Mouse (Mus musculus) left cerebral cortex, postnatal 4 days (tissue): ENCODE results near the gene Tbx6. TPM values are rescaled to one million over a fixed set of nuclear protein-coding genes. Genes with fewer than 3 reads are reported as not detected.
"Not testable (repeated sequence)": the region's sequence is repeated elsewhere in the genome, so short reads cannot be mapped to it uniquely, and the experiment has no call there.

Experiments
- DNase-seq: peaks from one replicate; pipeline ENCODE4 v3.0.0-alpha.2; 2022
- intact Hi-C: fragments of 180-260 bp; cut with DNase I; formaldehyde crosslinking; loops from one replicate; pipeline ENCODE4 v1.15.1; 2025
- total RNA-seq, 2 experiments: library from RNA; stranded (reverse); gene quantifications; 2 replicates each; pipeline ENCODE4 v1.2.3; 2021

Tbx6 gene
- total RNA-seq, 2 experiments from 2014 or later = 0.40 to 0.58 TPM

- intact Hi-C loops = no loop called here
- DNase-seq = no peak
Measured at GRCm38 (mm10) chr7:126766201-126766600, 15.1 kb upstream of the Tbx6 start, which contains the start of gene Gdpd3. Gdpd3 (plus strand) TSS chr7:126766334.

GRCm38 (mm10) chr7:126767001-126767400 is 14.3 kb upstream of the Tbx6 start:
- intact Hi-C loops = no loop called here
- no peak for DNase-seq

- no peak for DNase-seq
- intact Hi-C loops = no loop called here
Measured at GRCm38 (mm10) chr7:126770784-126771183, 10.5 kb upstream of the Tbx6 start.

DNA sequence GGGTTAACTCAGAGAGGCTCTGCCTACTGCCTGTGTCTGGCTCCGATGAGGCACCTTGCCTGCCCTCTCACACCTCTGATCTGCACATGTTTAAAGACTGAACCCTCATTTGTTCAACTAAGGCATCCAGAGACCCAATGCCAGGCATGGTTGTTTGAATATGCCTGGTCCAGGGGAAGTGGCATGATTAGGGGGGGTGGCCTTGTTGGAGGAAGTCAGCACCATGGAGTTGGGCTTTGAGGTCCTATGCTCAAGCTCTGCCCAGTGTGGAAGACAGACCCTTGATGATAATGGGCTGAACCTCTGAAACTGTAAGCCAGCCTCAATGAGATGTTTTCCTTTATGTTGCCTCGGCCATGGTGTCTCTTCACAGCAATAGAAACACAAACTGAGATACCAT is 7.9 kb upstream of the Tbx6 start:
- intact Hi-C loops = no loop called here
- no peak for DNase-seq

GRCm38 (mm10) chr7:126774463-126774862 is 6.8 kb upstream of the Tbx6 start:
- DNase-seq = no peak
- intact Hi-C loops = no loop called here

GRCm38 (mm10) chr7:126775185-126775977 is 5.9 kb upstream of the Tbx6 start:
- intact Hi-C loops = no loop called here
- DNase-seq = no peak

- intact Hi-C loops = no loop called here
- DNase-seq = no peak
Measured at GRCm38 (mm10) chr7:126775978-126776234, 5.4 kb upstream of the Tbx6 start.

GRCm38 (mm10) chr7:126776598-126777057 is 4.7 kb upstream of the Tbx6 start, which contains the start of gene Ypel3:
Ypel3 (plus strand) TSS chr7:126776955.
- intact Hi-C loops = no loop called here
- DNase-seq = peak; percentile 96

GRCm38 (mm10) chr7:126777476-126777875 is 3.8 kb upstream of the Tbx6 start:
- DNase-seq = peak; percentile 31
- intact Hi-C loops = no loop called here

DNA sequence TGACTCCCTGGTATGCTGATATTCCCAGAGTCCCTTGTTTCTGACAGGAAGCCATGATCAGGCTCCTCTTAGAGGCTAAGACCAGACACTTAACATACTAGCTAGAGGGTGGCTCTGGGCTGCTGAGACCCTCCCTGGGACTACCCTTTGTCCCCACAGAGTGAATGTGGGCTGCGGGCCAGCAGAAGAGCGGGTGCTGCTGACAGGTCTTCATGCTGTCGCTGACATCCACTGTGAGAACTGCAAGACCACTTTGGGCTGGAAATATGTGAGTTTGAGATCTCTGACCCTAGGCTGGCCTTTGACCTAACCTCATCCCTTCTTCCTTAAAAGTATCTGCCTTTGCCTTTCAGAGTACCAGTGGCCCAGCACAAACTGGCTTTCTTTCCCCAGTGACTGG is 3.1 kb upstream of the Tbx6 start:
- intact Hi-C loops = no loop called here
- no peak for DNase-seq

- DNase-seq = not testable (repeated sequence)
Measured at GRCm38 (mm10) chr7:126779101-126779500, 2.2 kb upstream of the Tbx6 start.

GRCm38 (mm10) chr7:126779983-126780970 is 1.0 kb upstream of the Tbx6 start:
- peak; percentile 93 for DNase-seq
- intact Hi-C loops = no loop called here

More at GRCm38 (mm10) chr7:126779101-126779500, 2.2 kb upstream of the Tbx6 start:
- intact Hi-C loops = not testable (repeated sequence)

GRCm38 (mm10) chr7:126781661-126782370 is 533 bp downstream of the Tbx6 start:
- intact Hi-C loops = no loop called here
- no peak for DNase-seq

GRCm38 (mm10) chr7:126782693-126783092 is 1.4 kb downstream of the Tbx6 start:
- DNase-seq = no peak
- intact Hi-C loops = no loop called here

DNA sequence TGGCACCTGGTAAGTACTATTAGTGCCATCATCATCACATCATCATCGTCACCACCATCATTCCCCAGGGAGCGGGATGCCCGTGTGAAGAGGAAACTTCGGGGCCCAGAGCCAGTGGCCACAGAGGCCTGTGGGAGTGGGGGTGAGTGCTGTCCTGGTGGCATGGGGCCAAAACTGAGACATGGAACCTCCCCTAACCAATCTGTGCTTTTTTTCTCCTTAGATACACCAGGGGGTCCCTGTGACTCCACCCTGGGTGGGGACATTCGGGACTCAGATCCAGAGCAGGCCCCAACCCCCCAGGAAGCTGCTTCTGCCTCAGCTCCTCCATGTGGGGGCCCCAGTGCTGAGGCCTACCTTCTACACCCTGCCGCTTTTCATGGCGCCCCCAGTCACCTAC is 3.2 kb downstream of the Tbx6 start:
- intact Hi-C loops = no loop called here
- DNase-seq = no peak

- no peak for DNase-seq
- intact Hi-C loops = no loop called here
Measured at GRCm38 (mm10) chr7:126785056-126785455, 3.8 kb downstream of the Tbx6 start.

- intact Hi-C loops = no loop called here
- DNase-seq = no peak
Measured at GRCm38 (mm10) chr7:126786142-126786541, 4.9 kb downstream of the Tbx6 start.

GRCm38 (mm10) chr7:126789141-126789540 is 7.9 kb downstream of the Tbx6 start:
- no peak for DNase-seq
- intact Hi-C loops = no loop called here

DNA sequence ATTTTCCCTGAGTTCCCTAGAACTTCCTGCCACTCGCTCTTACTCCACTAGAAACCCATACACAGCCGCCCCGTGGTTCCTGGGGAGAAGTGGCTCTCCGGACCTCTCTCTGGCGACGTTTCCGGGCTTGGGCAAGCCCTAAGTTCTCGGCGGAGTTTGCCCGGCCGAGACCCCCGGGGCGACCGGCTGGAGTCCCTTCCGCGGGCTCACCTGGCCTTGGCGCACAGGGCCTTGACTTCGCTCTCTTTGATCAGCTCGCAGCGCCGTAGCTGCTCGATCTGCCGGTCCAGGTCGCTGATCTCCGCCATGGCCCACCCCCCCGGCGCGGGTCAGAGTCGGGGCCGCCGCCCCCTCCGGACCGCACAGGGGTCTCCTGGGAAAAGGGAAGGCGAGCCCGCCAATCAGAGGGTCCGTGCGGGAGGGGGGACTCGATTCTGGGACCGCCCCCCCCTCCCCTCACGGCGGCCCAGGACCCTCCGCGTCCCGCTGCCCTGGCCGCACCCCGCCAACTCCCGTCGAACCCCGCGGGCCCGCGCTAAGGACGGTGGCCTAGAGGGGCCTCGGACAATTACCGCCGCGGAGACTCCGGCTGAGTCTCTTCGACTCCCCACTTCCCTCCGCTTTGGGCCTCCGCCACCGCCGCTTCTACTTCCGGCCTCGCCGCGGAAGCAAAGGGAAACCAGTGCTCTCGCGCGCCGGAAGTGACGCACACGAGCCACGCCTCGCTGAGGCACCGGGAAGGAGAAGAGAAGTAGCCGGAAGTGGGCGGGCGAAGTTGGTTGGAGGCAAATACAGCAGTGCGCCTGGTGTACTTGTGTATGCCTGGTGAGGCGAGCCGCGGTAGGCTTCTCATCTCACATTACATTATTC is 10.8 kb downstream of the Tbx6 start, which contains the start of gene Ppp4c:
Gene Ppp4c (minus strand): TSS at position 646 of the 870 bp plus-strand sequence.
- peak; percentile 98 for DNase-seq
- intact Hi-C loops = no loop called here
